Mouse (Mus musculus) megakaryocyte, embryonic 14.5 days (primary cell): ENCODE measurements around the gene Ccdc15.

ENCODE experiments used
- FLI1 ChIP-seq: IDR thresholded peaks from 2 replicates; pipeline ENCODE4 v1.6.1; 2012; ENCODE audit warnings: low read length, inconsistent platforms, mixed read lengths
- GATA1 ChIP-seq: IDR thresholded peaks from 3 replicates; pipeline ENCODE4 v1.6.1; 2012; ENCODE audit warnings: mixed read lengths, low read length, inconsistent platforms, borderline replicate concordance

- TF ChIP-seq FLI1, result no peak
- TF ChIP-seq GATA1, result no peak
Observed at GRCm38 (mm10) chr9:37242764-37243163, 105.5 kb downstream of the Ccdc15 start.
